Mouse (Mus musculus): ENCODE results near the gene Trim63.

DNA sequence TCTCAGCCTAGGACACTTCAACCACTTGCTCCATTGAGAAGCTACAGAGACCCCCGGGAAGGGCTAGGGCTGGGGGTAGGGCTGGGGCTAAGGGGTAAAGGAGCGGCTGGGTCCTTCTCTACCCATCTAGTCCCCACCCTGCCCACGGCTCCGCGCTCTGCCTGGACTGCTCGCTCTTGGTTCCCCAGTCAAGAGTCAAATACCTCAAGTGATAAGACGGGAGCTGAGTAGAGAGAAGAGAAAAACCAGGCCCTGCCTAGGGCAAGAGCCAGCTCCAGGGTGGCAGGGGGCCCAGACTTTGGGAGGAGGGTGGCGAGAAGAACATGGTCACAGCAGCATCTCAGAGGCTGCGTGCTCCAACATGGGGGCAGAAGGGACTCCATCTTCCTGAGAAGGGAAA is 550 bp downstream of the Trim63 start:
- TF ChIP-seq CTCF (IDR thresholded peaks at IDR 0.05; ENCODE audit: extremely low read depth, insufficient read depth, insufficient read length, insufficient replicate concordance) (no peak), POLR2A (IDR thresholded peaks at IDR 0.05; ENCODE audit: low read depth, low read length) (no peak)

Data from spleen, adult 2 months (tissue).